Mouse (Mus musculus): ENCODE measurements at regions not wholly inside any gene's neighbourhood (a gene's known extent, or its start where the extent isn't known, plus 50 kb on each side); places are given as distances from the start of the nearest gene placed in this dataset.

GRCm38 (mm10) chr4:64575901-64576300 is 529.1 kb upstream of the Tnc start:
- ATAC-seq (replicated peaks; ENCODE audit: insufficient number of reproducible peaks, low FRiP score, low TSS enrichment, poor library complexity, severe bottlenecking): no peak

- no peak for ATAC-seq (replicated peaks; ENCODE audit: insufficient number of reproducible peaks, low FRiP score, low TSS enrichment, poor library complexity, severe bottlenecking)
Observed at GRCm38 (mm10) chr4:64595014-64595599, 528.9 kb upstream of the Pappa start.

- no peak for ATAC-seq (replicated peaks; ENCODE audit: insufficient number of reproducible peaks, low FRiP score, low TSS enrichment, poor library complexity, severe bottlenecking)
Observed at GRCm38 (mm10) chr4:64598465-64598864, 525.5 kb upstream of the Pappa start.

- no peak for ATAC-seq (replicated peaks; ENCODE audit: insufficient number of reproducible peaks, low FRiP score, low TSS enrichment, poor library complexity, severe bottlenecking)
Observed at GRCm38 (mm10) chr4:64599222-64599621, 524.8 kb upstream of the Pappa start.

- no peak for ATAC-seq (replicated peaks; ENCODE audit: insufficient number of reproducible peaks, low FRiP score, low TSS enrichment, poor library complexity, severe bottlenecking)
Observed at GRCm38 (mm10) chr4:64622771-64623170, 501.2 kb upstream of the Pappa start.

GRCm38 (mm10) chr4:64632189-64632588 is 491.8 kb upstream of the Pappa start:
- no peak for ATAC-seq (replicated peaks; ENCODE audit: insufficient number of reproducible peaks, low FRiP score, low TSS enrichment, poor library complexity, severe bottlenecking)

- no peak for ATAC-seq (replicated peaks; ENCODE audit: insufficient number of reproducible peaks, low FRiP score, low TSS enrichment, poor library complexity, severe bottlenecking)
Observed at GRCm38 (mm10) chr4:64635256-64635962, 488.6 kb upstream of the Pappa start.

- ATAC-seq (replicated peaks; ENCODE audit: insufficient number of reproducible peaks, low FRiP score, low TSS enrichment, poor library complexity, severe bottlenecking): no peak
Observed at GRCm38 (mm10) chr4:64640056-64640455, 483.9 kb upstream of the Pappa start.

- ATAC-seq (replicated peaks; ENCODE audit: insufficient number of reproducible peaks, low FRiP score, low TSS enrichment, poor library complexity, severe bottlenecking): no peak
Observed at GRCm38 (mm10) chr4:64640976-64641375, 483.0 kb upstream of the Pappa start.

GRCm38 (mm10) chr4:64645141-64645540 is 478.8 kb upstream of the Pappa start:
- no peak for ATAC-seq (replicated peaks; ENCODE audit: insufficient number of reproducible peaks, low FRiP score, low TSS enrichment, poor library complexity, severe bottlenecking)

- ATAC-seq (replicated peaks; ENCODE audit: insufficient number of reproducible peaks, low FRiP score, low TSS enrichment, poor library complexity, severe bottlenecking): no peak
Observed at GRCm38 (mm10) chr4:64654157-64654556, 469.8 kb upstream of the Pappa start.

- ATAC-seq (replicated peaks; ENCODE audit: insufficient number of reproducible peaks, low FRiP score, low TSS enrichment, poor library complexity, severe bottlenecking): no peak
Observed at GRCm38 (mm10) chr4:64655534-64655933, 468.4 kb upstream of the Pappa start.

- no peak for ATAC-seq (replicated peaks; ENCODE audit: insufficient number of reproducible peaks, low FRiP score, low TSS enrichment, poor library complexity, severe bottlenecking)
Observed at GRCm38 (mm10) chr4:64663722-64664121, 460.3 kb upstream of the Pappa start.

- ATAC-seq (replicated peaks; ENCODE audit: insufficient number of reproducible peaks, low FRiP score, low TSS enrichment, poor library complexity, severe bottlenecking): no peak
Observed at GRCm38 (mm10) chr4:64667998-64668397, 456.0 kb upstream of the Pappa start.

GRCm38 (mm10) chr4:64669722-64670121 is 454.3 kb upstream of the Pappa start:
- ATAC-seq (replicated peaks; ENCODE audit: insufficient number of reproducible peaks, low FRiP score, low TSS enrichment, poor library complexity, severe bottlenecking): no peak

- ATAC-seq (replicated peaks; ENCODE audit: insufficient number of reproducible peaks, low FRiP score, low TSS enrichment, poor library complexity, severe bottlenecking): no peak
Observed at GRCm38 (mm10) chr4:64676438-64676837, 447.5 kb upstream of the Pappa start.

GRCm38 (mm10) chr4:64676881-64677280 is 447.1 kb upstream of the Pappa start:
- ATAC-seq (replicated peaks; ENCODE audit: insufficient number of reproducible peaks, low FRiP score, low TSS enrichment, poor library complexity, severe bottlenecking): no peak

GRCm38 (mm10) chr4:64684654-64685053 is 439.3 kb upstream of the Pappa start:
- ATAC-seq (replicated peaks; ENCODE audit: insufficient number of reproducible peaks, low FRiP score, low TSS enrichment, poor library complexity, severe bottlenecking): no peak

GRCm38 (mm10) chr4:64696134-64696533 is 427.8 kb upstream of the Pappa start:
- no peak for ATAC-seq (replicated peaks; ENCODE audit: insufficient number of reproducible peaks, low FRiP score, low TSS enrichment, poor library complexity, severe bottlenecking)

- no peak for ATAC-seq (replicated peaks; ENCODE audit: insufficient number of reproducible peaks, low FRiP score, low TSS enrichment, poor library complexity, severe bottlenecking)
Observed at GRCm38 (mm10) chr4:64723296-64723695, 400.7 kb upstream of the Pappa start.

- no peak for ATAC-seq (replicated peaks; ENCODE audit: insufficient number of reproducible peaks, low FRiP score, low TSS enrichment, poor library complexity, severe bottlenecking)
Observed at GRCm38 (mm10) chr4:64724851-64725250, 399.1 kb upstream of the Pappa start.

Data from monocyte, adult 5-6 weeks (primary cell).